Mouse (Mus musculus): ENCODE measurements around the gene Garem2.

DNA sequence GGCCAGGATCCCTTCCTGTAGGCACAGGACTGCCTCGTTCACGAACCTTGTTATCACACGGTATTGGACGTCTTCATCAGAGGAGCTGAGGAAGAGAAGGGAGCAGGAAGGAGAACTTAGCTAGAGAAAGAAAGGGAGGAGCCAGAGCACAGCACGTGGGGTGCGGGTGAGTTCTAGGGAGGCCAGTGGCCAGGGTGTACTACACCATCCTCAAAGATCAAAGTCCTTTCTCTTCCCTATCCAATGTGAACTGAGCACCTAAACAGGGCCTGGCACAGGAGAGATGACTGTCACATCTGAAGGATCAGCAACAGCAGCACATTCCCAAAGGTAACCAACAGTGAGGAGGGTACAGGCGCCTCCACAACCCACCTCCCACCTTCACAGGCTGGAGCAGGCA lies 15.1 kb downstream of the Garem2 start:
- TF ChIP-seq POLR2A (IDR thresholded peaks at IDR 0.05; ENCODE audit: low read depth, low read length) (no peak), CTCF (conservative IDR thresholded peaks at IDR 0.05; ENCODE audit: insufficient read depth, insufficient read length, low read depth, low read length) (no peak)

All from kidney, adult 2 months (tissue).